Mouse (Mus musculus): ENCODE measurements around the gene Adar.
"Not testable (repeated sequence)": the region's sequence is repeated elsewhere in the genome, so short reads cannot be mapped to it uniquely, and the experiment has no call there.

The Adar gene

GRCm38 (mm10) chr3:89794616-89795015 lies 79.8 kb downstream of the Adar start:
- DNase-seq (ENCODE audit: low spot score): no peak

- no peak for DNase-seq (ENCODE audit: low spot score)
Observed at GRCm38 (mm10) chr3:89795746-89796145, 80.9 kb downstream of the Adar start.

GRCm38 (mm10) chr3:89796358-89796757 lies 81.5 kb downstream of the Adar start:
- no peak for DNase-seq (ENCODE audit: low spot score)

- DNase-seq (ENCODE audit: low spot score): no peak
Observed at GRCm38 (mm10) chr3:89798518-89798917, 83.7 kb downstream of the Adar start.

- DNase-seq (ENCODE audit: low spot score): no peak
Observed at GRCm38 (mm10) chr3:89799476-89799875, 84.7 kb downstream of the Adar start.

GRCm38 (mm10) chr3:89800078-89800477 lies 85.3 kb downstream of the Adar start:
- DNase-seq (ENCODE audit: low spot score): not testable (repeated sequence)

GRCm38 (mm10) chr3:89800774-89801506 lies 86.1 kb downstream of the Adar start:
- DNase-seq (ENCODE audit: low spot score): no peak

GRCm38 (mm10) chr3:89801507-89801847 lies 86.7 kb downstream of the Adar start:
- DNase-seq (ENCODE audit: low spot score): no peak

GRCm38 (mm10) chr3:89802876-89803275 lies 88.1 kb downstream of the Adar start:
- DNase-seq (ENCODE audit: low spot score): no peak
